Mouse (Mus musculus) megakaryocyte, embryonic 14.5 days (primary cell): ENCODE measurements at regions not wholly inside any gene's neighbourhood (a gene's known extent, or its start where the extent isn't known, plus 50 kb on each side); places are given as distances from the start of the nearest gene placed in this dataset.

Experiments
- FLI1 ChIP-seq: IDR thresholded peaks from 2 replicates; pipeline ENCODE4 v1.6.1; 2012; ENCODE audit warnings: low read length, inconsistent platforms, mixed read lengths
- GATA1 ChIP-seq: IDR thresholded peaks from 3 replicates; pipeline ENCODE4 v1.6.1; 2012; ENCODE audit warnings: mixed read lengths, low read length, inconsistent platforms, borderline replicate concordance

DNA sequence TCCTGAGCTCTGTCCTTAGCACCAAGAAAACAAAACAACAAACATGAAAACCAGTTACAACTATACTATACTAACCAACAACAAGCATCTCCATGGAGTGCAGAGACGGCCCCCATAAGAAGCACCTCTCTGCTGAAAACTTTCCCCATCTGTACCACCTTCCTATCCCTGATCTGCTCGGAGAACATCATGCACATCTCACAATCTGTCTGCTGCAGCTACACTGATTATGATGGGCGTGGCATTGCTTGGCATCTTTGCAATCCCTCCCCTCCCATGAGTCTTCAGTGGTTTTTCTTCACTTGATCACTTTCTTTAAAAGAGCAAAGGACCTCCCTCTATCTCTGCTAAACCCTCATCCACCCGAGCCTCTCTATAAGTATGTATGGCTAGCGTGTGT lies 55.5 kb upstream of the Lta4h start:
- TF ChIP-seq GATA1 (no peak), FLI1 (no peak)
